Mouse (Mus musculus): ENCODE results near the gene Stxbp5. TPM values are rescaled to one million over a fixed set of nuclear protein-coding genes. Genes with fewer than 3 reads are reported as not detected.

Stxbp5 gene
- polyA plus RNA-seq, 2 experiments = 7.2 to 22.4 TPM

DNA sequence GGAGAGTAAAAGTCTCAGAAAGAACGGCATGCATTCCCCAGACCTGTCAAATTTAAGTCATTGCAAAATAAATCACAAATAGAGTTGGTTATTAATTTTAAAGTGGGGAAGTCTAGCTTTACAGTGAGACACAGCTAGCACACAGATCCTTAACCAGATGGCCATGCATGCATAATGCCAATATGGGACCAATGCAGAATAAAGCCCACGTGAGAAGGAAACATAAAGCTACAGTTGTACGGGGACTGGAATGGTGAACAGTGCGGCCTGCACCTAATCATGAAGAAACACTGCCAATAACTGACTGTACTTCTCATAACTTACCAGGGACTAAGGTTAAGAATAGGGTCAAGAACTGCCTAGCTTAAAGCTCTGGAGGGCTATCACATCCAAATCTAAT, 67.9 kb downstream of the Stxbp5 start:
- Histone ChIP-seq H3K4me1 (ENCODE audit: control insufficient read depth, insufficient read depth, low read length) (no peaks in the 10 kb centered on the region), H3K9me3 (ENCODE audit: control insufficient read depth, low read length) (no peaks in the 10 kb centered on the region), H3K27ac (replicated peaks; ENCODE audit: low read depth, low read length) (no peak overlapping the region), H3K4me3 (replicated peaks; ENCODE audit: low read length) (no peak overlapping the region), H3K4me2 (replicated peaks; ENCODE audit: low read depth, low read length, severe bottlenecking) (no peak overlapping the region), H3K36me3 (ENCODE audit: control insufficient read depth, insufficient read depth, low read length) (peaks cover 8% of the 10 kb centered on the region; the same call in 1 of the 2 replicates), H3K27me3 (ENCODE audit: control insufficient read depth, insufficient read depth, low read length) (no peaks in the 10 kb centered on the region), H3K9ac (ENCODE audit: low read depth, low read length, severe bottlenecking) (no peak overlapping the region)
- peak; percentile 26; the same call in 1 of the 2 replicates for ATAC-seq (ENCODE audit: low FRiP score, low read depth)
- no peak for TF ChIP-seq POLR2A (IDR thresholded peaks at IDR 0.05; ENCODE audit: borderline replicate concordance, extremely low read depth, insufficient read depth, insufficient read length)
- no peak for DNase-seq (ENCODE audit: low spot score)
- 61% methylated on average over 4 of the region's 4 CpGs for WGBS

- no peak for TF ChIP-seq POLR2A (IDR thresholded peaks at IDR 0.05; ENCODE audit: borderline replicate concordance, extremely low read depth, insufficient read depth, insufficient read length)
- H3K27me3 ChIP-seq (ENCODE audit: control insufficient read depth, insufficient read depth, low read length) = no peaks in the 10 kb centered on the region
- peaks cover 8% of the 10 kb centered on the region; the same call in 1 of the 2 replicates for H3K36me3 ChIP-seq (ENCODE audit: control insufficient read depth, insufficient read depth, low read length)
- H3K9ac ChIP-seq (ENCODE audit: low read depth, low read length, severe bottlenecking) = no peak overlapping the region
- no peak overlapping the region for H3K4me2 ChIP-seq (replicated peaks; ENCODE audit: low read depth, low read length, severe bottlenecking)
- no peak overlapping the region for H3K4me3 ChIP-seq (replicated peaks; ENCODE audit: low read length)
- no peak for ATAC-seq (ENCODE audit: low FRiP score, low read depth)
- H3K27ac ChIP-seq (replicated peaks; ENCODE audit: low read depth, low read length) = no peak overlapping the region
- no peaks in the 10 kb centered on the region for H3K9me3 ChIP-seq (ENCODE audit: control insufficient read depth, low read length)
- DNase-seq (ENCODE audit: low spot score) = no peak
- H3K4me1 ChIP-seq (ENCODE audit: control insufficient read depth, insufficient read depth, low read length) = no peaks in the 10 kb centered on the region
- 84% methylated on average over 3 of the region's 3 CpGs for WGBS
Measured at GRCm38 (mm10) chr10:9829744-9830143, 71.1 kb downstream of the Stxbp5 start.

- ATAC-seq (ENCODE audit: low FRiP score, low read depth) = no peak
- no peak overlapping the region for H3K4me2 ChIP-seq (replicated peaks; ENCODE audit: low read depth, low read length, severe bottlenecking)
Measured at GRCm38 (mm10) chr10:9821299-9821698, 79.6 kb downstream of the Stxbp5 start.

GRCm38 (mm10) chr10:9818574-9818973, 82.3 kb downstream of the Stxbp5 start:
- Histone ChIP-seq H3K9me3 (ENCODE audit: control insufficient read depth, low read length) (no peaks in the 10 kb centered on the region), H3K36me3 (ENCODE audit: control insufficient read depth, insufficient read depth, low read length) (peaks cover 4% of the 10 kb centered on the region; the same call in 1 of the 2 replicates), H3K27ac (replicated peaks; ENCODE audit: low read depth, low read length) (no peak overlapping the region), H3K4me1 (ENCODE audit: control insufficient read depth, insufficient read depth, low read length) (no peaks in the 10 kb centered on the region), H3K27me3 (ENCODE audit: control insufficient read depth, insufficient read depth, low read length) (no peaks in the 10 kb centered on the region), H3K4me3 (replicated peaks; ENCODE audit: low read length) (no peak overlapping the region), H3K4me2 (replicated peaks; ENCODE audit: low read depth, low read length, severe bottlenecking) (no peak overlapping the region), H3K9ac (ENCODE audit: low read depth, low read length, severe bottlenecking) (no peak overlapping the region)
- WGBS = 96% methylated on average over 7 of the region's 7 CpGs
- TF ChIP-seq POLR2A (IDR thresholded peaks at IDR 0.05; ENCODE audit: borderline replicate concordance, extremely low read depth, insufficient read depth, insufficient read length) = no peak
- DNase-seq (ENCODE audit: low spot score) = no peak
- no peak for ATAC-seq (ENCODE audit: low FRiP score, low read depth)

More at GRCm38 (mm10) chr10:9821299-9821698, 79.6 kb downstream of the Stxbp5 start:
- no peak for TF ChIP-seq POLR2A (IDR thresholded peaks at IDR 0.05; ENCODE audit: borderline replicate concordance, extremely low read depth, insufficient read depth, insufficient read length)
- no peak for DNase-seq (ENCODE audit: low spot score)
- Histone ChIP-seq H3K4me1 (ENCODE audit: control insufficient read depth, insufficient read depth, low read length) (no peaks in the 10 kb centered on the region), H3K36me3 (ENCODE audit: control insufficient read depth, insufficient read depth, low read length) (no peaks in the 10 kb centered on the region), H3K9me3 (ENCODE audit: control insufficient read depth, low read length) (no peaks in the 10 kb centered on the region), H3K9ac (ENCODE audit: low read depth, low read length, severe bottlenecking) (no peak overlapping the region), H3K27me3 (ENCODE audit: control insufficient read depth, insufficient read depth, low read length) (no peaks in the 10 kb centered on the region), H3K4me3 (replicated peaks; ENCODE audit: low read length) (no peak overlapping the region), H3K27ac (replicated peaks; ENCODE audit: low read depth, low read length) (no peak overlapping the region)
- 68% methylated on average over 6 of the region's 6 CpGs for WGBS

GRCm38 (mm10) chr10:9813926-9814325, 87.0 kb downstream of the Stxbp5 start:
- 85% methylated on average over 4 of the region's 4 CpGs for WGBS
- TF ChIP-seq POLR2A (IDR thresholded peaks at IDR 0.05; ENCODE audit: borderline replicate concordance, extremely low read depth, insufficient read depth, insufficient read length) = no peak

GRCm38 (mm10) chr10:9807596-9807995, 93.3 kb downstream of the Stxbp5 start:
- Histone ChIP-seq H3K36me3 (ENCODE audit: control insufficient read depth, insufficient read depth, low read length) (peaks cover 3% of the 10 kb centered on the region; the same call in 1 of the 2 replicates), H3K4me3 (replicated peaks; ENCODE audit: low read length) (no peak overlapping the region), H3K27me3 (ENCODE audit: control insufficient read depth, insufficient read depth, low read length) (no peaks in the 10 kb centered on the region), H3K4me1 (ENCODE audit: control insufficient read depth, insufficient read depth, low read length) (no peaks in the 10 kb centered on the region), H3K4me2 (replicated peaks; ENCODE audit: low read depth, low read length, severe bottlenecking) (no peak overlapping the region), H3K9me3 (ENCODE audit: control insufficient read depth, low read length) (no peaks in the 10 kb centered on the region), H3K27ac (replicated peaks; ENCODE audit: low read depth, low read length) (no peak overlapping the region), H3K9ac (ENCODE audit: low read depth, low read length, severe bottlenecking) (no peak overlapping the region)
- TF ChIP-seq POLR2A (IDR thresholded peaks at IDR 0.05; ENCODE audit: borderline replicate concordance, extremely low read depth, insufficient read depth, insufficient read length) = no peak
- 89% methylated on average over 2 of the region's 2 CpGs for WGBS
- no peak for ATAC-seq (ENCODE audit: low FRiP score, low read depth)
- DNase-seq (ENCODE audit: low spot score) = no peak

More at GRCm38 (mm10) chr10:9813926-9814325, 87.0 kb downstream of the Stxbp5 start:
- no peak for ATAC-seq (ENCODE audit: low FRiP score, low read depth)
- H3K27ac ChIP-seq (replicated peaks; ENCODE audit: low read depth, low read length) = no peak overlapping the region
- no peak for DNase-seq (ENCODE audit: low spot score)
- no peak overlapping the region for H3K9ac ChIP-seq (ENCODE audit: low read depth, low read length, severe bottlenecking)
- no peaks in the 10 kb centered on the region for H3K9me3 ChIP-seq (ENCODE audit: control insufficient read depth, low read length)
- peaks cover 4% of the 10 kb centered on the region; the same call in 1 of the 2 replicates for H3K36me3 ChIP-seq (ENCODE audit: control insufficient read depth, insufficient read depth, low read length)
- no peak overlapping the region for H3K4me3 ChIP-seq (replicated peaks; ENCODE audit: low read length)
- H3K4me1 ChIP-seq (ENCODE audit: control insufficient read depth, insufficient read depth, low read length) = no peaks in the 10 kb centered on the region
- no peak overlapping the region for H3K4me2 ChIP-seq (replicated peaks; ENCODE audit: low read depth, low read length, severe bottlenecking)
- no peaks in the 10 kb centered on the region for H3K27me3 ChIP-seq (ENCODE audit: control insufficient read depth, insufficient read depth, low read length)
